Mouse (Mus musculus): ENCODE measurements at regions not wholly inside any gene's neighbourhood (a gene's known extent, or its start where the extent isn't known, plus 50 kb on each side); places are given as distances from the start of the nearest gene placed in this dataset.

- Histone ChIP-seq H3K9ac (ENCODE audit: low read length) (no peak overlapping the region), H3K4me2 (ENCODE audit: low read length) (no peak overlapping the region), H3K4me3 (ENCODE audit: low read depth, low read length) (no peak overlapping the region), H3K27ac (ENCODE audit: low read depth, low read length) (no peak overlapping the region), H3K4me1 (ENCODE audit: control insufficient read depth, insufficient read depth, low read length) (peaks cover 8% of the 10 kb centered on the region; the same call in 1 of the 2 replicates), H3K27me3 (replicated peaks; ENCODE audit: control insufficient read depth, insufficient read depth, low read length) (no peaks in the 10 kb centered on the region), H3K36me3 (ENCODE audit: control insufficient read depth, insufficient read depth, low read length) (no peaks in the 10 kb centered on the region), H3K9me3 (replicated peaks; ENCODE audit: control insufficient read depth, low read length) (no peaks in the 10 kb centered on the region)
- ATAC-seq (no peak), DNase-seq (ENCODE audit: low spot score) (no peak)
- WGBS, result 83% methylated on average over 5 of the region's 5 CpGs
These were observed 69.3 kb downstream of the Btg1 start for GRCm38 (mm10) chr10:96685991-96686601.

GRCm38 (mm10) chr10:96686659-96687440 lies 70.0 kb downstream of the Btg1 start:
- 68% methylated on average over 6 of the region's 6 CpGs for WGBS
- DNase-seq (ENCODE audit: low spot score), result peak; percentile 83

GRCm38 (mm10) chr10:96687441-96687772 lies 70.6 kb downstream of the Btg1 start:
- 90% methylated on average over 1 of the region's 1 CpGs for WGBS

More at GRCm38 (mm10) chr10:96686659-96687440, 70.0 kb downstream of the Btg1 start:
- Histone ChIP-seq H3K4me3 (ENCODE audit: low read depth, low read length) (no peak overlapping the region), H3K27ac (ENCODE audit: low read depth, low read length) (no peak overlapping the region), H3K9me3 (replicated peaks; ENCODE audit: control insufficient read depth, low read length) (no peaks in the 10 kb centered on the region), H3K27me3 (replicated peaks; ENCODE audit: control insufficient read depth, insufficient read depth, low read length) (no peaks in the 10 kb centered on the region), H3K4me1 (ENCODE audit: control insufficient read depth, insufficient read depth, low read length) (peaks cover 8% of the 10 kb centered on the region; the same call in 1 of the 2 replicates), H3K4me2 (ENCODE audit: low read length) (no peak overlapping the region), H3K9ac (ENCODE audit: low read length) (no peak overlapping the region), H3K36me3 (ENCODE audit: control insufficient read depth, insufficient read depth, low read length) (no peaks in the 10 kb centered on the region)
- peak; percentile 79; the same call in 1 of the 2 replicates for ATAC-seq

GRCm38 (mm10) chr10:96689976-96690867 lies 73.4 kb downstream of the Btg1 start:
- no peak overlapping the region for H3K4me3 ChIP-seq (ENCODE audit: low read depth, low read length)
- H3K4me2 ChIP-seq (ENCODE audit: low read length), result no peak overlapping the region
- H3K4me1 ChIP-seq (ENCODE audit: control insufficient read depth, insufficient read depth, low read length), result peaks cover 8% of the 10 kb centered on the region; the same call in 1 of the 2 replicates
- no peak overlapping the region for H3K27ac ChIP-seq (ENCODE audit: low read depth, low read length)
- DNase-seq (ENCODE audit: low spot score) (no peak), ATAC-seq (no peak)
- H3K27me3 ChIP-seq (replicated peaks; ENCODE audit: control insufficient read depth, insufficient read depth, low read length), result no peaks in the 10 kb centered on the region
- H3K9me3 ChIP-seq (replicated peaks; ENCODE audit: control insufficient read depth, low read length), result no peaks in the 10 kb centered on the region
- no peaks in the 10 kb centered on the region for H3K36me3 ChIP-seq (ENCODE audit: control insufficient read depth, insufficient read depth, low read length)
- no peak overlapping the region for H3K9ac ChIP-seq (ENCODE audit: low read length)
- WGBS, result 83% methylated on average over 11 of the region's 11 CpGs

More at GRCm38 (mm10) chr10:96687441-96687772, 70.6 kb downstream of the Btg1 start:
- no peak overlapping the region for H3K27ac ChIP-seq (ENCODE audit: low read depth, low read length)
- H3K9me3 ChIP-seq (replicated peaks; ENCODE audit: control insufficient read depth, low read length), result no peaks in the 10 kb centered on the region
- no peak overlapping the region for H3K4me3 ChIP-seq (ENCODE audit: low read depth, low read length)
- no peak for DNase-seq (ENCODE audit: low spot score)
- ATAC-seq, result no peak
- H3K4me1 ChIP-seq (ENCODE audit: control insufficient read depth, insufficient read depth, low read length), result peaks cover 8% of the 10 kb centered on the region; the same call in 1 of the 2 replicates
- H3K36me3 ChIP-seq (ENCODE audit: control insufficient read depth, insufficient read depth, low read length), result no peaks in the 10 kb centered on the region
- H3K27me3 ChIP-seq (replicated peaks; ENCODE audit: control insufficient read depth, insufficient read depth, low read length), result no peaks in the 10 kb centered on the region
- H3K4me2 ChIP-seq (ENCODE audit: low read length), result no peak overlapping the region
- H3K9ac ChIP-seq (ENCODE audit: low read length), result no peak overlapping the region

GRCm38 (mm10) chr10:96690868-96691302 lies 74.1 kb downstream of the Btg1 start:
- no peaks in the 10 kb centered on the region for H3K36me3 ChIP-seq (ENCODE audit: control insufficient read depth, insufficient read depth, low read length)
- H3K9ac ChIP-seq (ENCODE audit: low read length), result no peak overlapping the region
- no peaks in the 10 kb centered on the region for H3K27me3 ChIP-seq (replicated peaks; ENCODE audit: control insufficient read depth, insufficient read depth, low read length)
- 12% methylated on average over 2 of the region's 2 CpGs for WGBS
- H3K9me3 ChIP-seq (replicated peaks; ENCODE audit: control insufficient read depth, low read length), result no peaks in the 10 kb centered on the region
- DNase-seq (ENCODE audit: low spot score) (peak; percentile 74), ATAC-seq (peak; percentile 59)
- H3K4me3 ChIP-seq (ENCODE audit: low read depth, low read length), result no peak overlapping the region
- no peak overlapping the region for H3K27ac ChIP-seq (ENCODE audit: low read depth, low read length)
- peaks cover 8% of the 10 kb centered on the region; the same call in 1 of the 2 replicates for H3K4me1 ChIP-seq (ENCODE audit: control insufficient read depth, insufficient read depth, low read length)
- H3K4me2 ChIP-seq (ENCODE audit: low read length), result no peak overlapping the region

- DNase-seq (ENCODE audit: low spot score), result no peak
- Histone ChIP-seq H3K27me3 (replicated peaks; ENCODE audit: control insufficient read depth, insufficient read depth, low read length) (no peaks in the 10 kb centered on the region), H3K4me2 (ENCODE audit: low read length) (no peak overlapping the region), H3K9ac (ENCODE audit: low read length) (no peak overlapping the region), H3K9me3 (replicated peaks; ENCODE audit: control insufficient read depth, low read length) (no peaks in the 10 kb centered on the region), H3K4me1 (ENCODE audit: control insufficient read depth, insufficient read depth, low read length) (peaks cover 8% of the 10 kb centered on the region; the same call in 1 of the 2 replicates), H3K4me3 (ENCODE audit: low read depth, low read length) (no peak overlapping the region), H3K36me3 (ENCODE audit: control insufficient read depth, insufficient read depth, low read length) (no peaks in the 10 kb centered on the region), H3K27ac (ENCODE audit: low read depth, low read length) (no peak overlapping the region)
- 83% methylated on average over 6 of the region's 6 CpGs for WGBS
- ATAC-seq, result no peak
These were observed 74.6 kb downstream of the Btg1 start for GRCm38 (mm10) chr10:96691319-96691870.

- no peaks in the 10 kb centered on the region for H3K9me3 ChIP-seq (replicated peaks; ENCODE audit: control insufficient read depth, low read length)
- 89% methylated on average over 7 of the region's 7 CpGs for WGBS
- no peak overlapping the region for H3K9ac ChIP-seq (ENCODE audit: low read length)
- H3K4me3 ChIP-seq (ENCODE audit: low read depth, low read length), result no peak overlapping the region
- no peak overlapping the region for H3K27ac ChIP-seq (ENCODE audit: low read depth, low read length)
- H3K4me1 ChIP-seq (ENCODE audit: control insufficient read depth, insufficient read depth, low read length), result peaks cover 8% of the 10 kb centered on the region; the same call in 1 of the 2 replicates
- ATAC-seq, result no peak
- H3K4me2 ChIP-seq (ENCODE audit: low read length), result no peak overlapping the region
- DNase-seq (ENCODE audit: low spot score), result no peak
- no peaks in the 10 kb centered on the region for H3K27me3 ChIP-seq (replicated peaks; ENCODE audit: control insufficient read depth, insufficient read depth, low read length)
- H3K36me3 ChIP-seq (ENCODE audit: control insufficient read depth, insufficient read depth, low read length), result no peaks in the 10 kb centered on the region
These were observed 76.0 kb downstream of the Btg1 start for GRCm38 (mm10) chr10:96692821-96693220.

GRCm38 (mm10) chr10:96693766-96694165 lies 77.0 kb downstream of the Btg1 start:
- H3K9me3 ChIP-seq (replicated peaks; ENCODE audit: control insufficient read depth, low read length), result no peaks in the 10 kb centered on the region
- 81% methylated on average over 6 of the region's 6 CpGs for WGBS
- H3K4me3 ChIP-seq (ENCODE audit: low read depth, low read length), result no peak overlapping the region
- H3K4me1 ChIP-seq (ENCODE audit: control insufficient read depth, insufficient read depth, low read length), result peaks cover 8% of the 10 kb centered on the region; the same call in 1 of the 2 replicates
- H3K27me3 ChIP-seq (replicated peaks; ENCODE audit: control insufficient read depth, insufficient read depth, low read length), result no peaks in the 10 kb centered on the region
- H3K27ac ChIP-seq (ENCODE audit: low read depth, low read length), result no peak overlapping the region
- no peak overlapping the region for H3K4me2 ChIP-seq (ENCODE audit: low read length)
- no peak for ATAC-seq
- H3K36me3 ChIP-seq (ENCODE audit: control insufficient read depth, insufficient read depth, low read length), result no peaks in the 10 kb centered on the region
- no peak overlapping the region for H3K9ac ChIP-seq (ENCODE audit: low read length)
- no peak for DNase-seq (ENCODE audit: low spot score)
